Mouse (Mus musculus): Measurements from ENCODE around the gene Ofcc1.

GRCm38 (mm10) chr13:40155466-40155865 lies 205.8 kb downstream of the Ofcc1 start:
- TF ChIP-seq TCF12 (IDR thresholded peaks at IDR 0.05; ENCODE audit: insufficient read depth, poor library complexity, severe bottlenecking) (no peak), POLR2A (IDR thresholded peaks at IDR 0.05; ENCODE audit: insufficient read length, low read depth) (no peak)

Data from myocyte (in vitro differentiated cells).